Mouse (Mus musculus) induced T-regulatory cell, adult 2 months (primary cell): Measurements from ENCODE around the gene Gmppa.

Experiments used
- DNase-seq: peaks from one replicate; pipeline ENCODE4 v3.0.0-alpha.2; 2012; ENCODE audit warnings: low read depth

Gene Gmppa

GRCm38 (mm10) chr1:75455433-75455832 lies 19.7 kb downstream of the Gmppa start:
- DNase-seq = no peak

- no peak for DNase-seq
Observed at GRCm38 (mm10) chr1:75455948-75456347, 20.2 kb downstream of the Gmppa start.

GRCm38 (mm10) chr1:75456746-75457564 lies 21.2 kb downstream of the Gmppa start:
- peak; percentile 45 for DNase-seq

GRCm38 (mm10) chr1:75457710-75458024 lies 21.9 kb downstream of the Gmppa start:
- no peak for DNase-seq

GRCm38 (mm10) chr1:75458025-75458788 lies 22.5 kb downstream of the Gmppa start:
- no peak for DNase-seq

GRCm38 (mm10) chr1:75458789-75459684 lies 23.3 kb downstream of the Gmppa start:
- no peak for DNase-seq

- no peak for DNase-seq
Observed at GRCm38 (mm10) chr1:75460297-75460696, 24.6 kb downstream of the Gmppa start.

- no peak for DNase-seq
Observed at GRCm38 (mm10) chr1:75462636-75463035, 26.9 kb downstream of the Gmppa start.

GRCm38 (mm10) chr1:75463652-75464204 lies 28.0 kb downstream of the Gmppa start:
- no peak for DNase-seq

- peak; percentile 86 for DNase-seq
Observed at GRCm38 (mm10) chr1:75467215-75467927, 31.6 kb downstream of the Gmppa start.

GRCm38 (mm10) chr1:75469287-75469825 lies 33.6 kb downstream of the Gmppa start:
- DNase-seq = no peak

GRCm38 (mm10) chr1:75476441-75476840 lies 40.7 kb downstream of the Gmppa start:
- no peak for DNase-seq

- DNase-seq = peak; percentile 91
Observed at GRCm38 (mm10) chr1:75477264-75477965, 41.7 kb downstream of the Gmppa start.

GRCm38 (mm10) chr1:75477966-75478290 lies 42.2 kb downstream of the Gmppa start:
- peak; percentile 66 for DNase-seq

- DNase-seq = no peak
Observed at GRCm38 (mm10) chr1:75478497-75478896, 42.8 kb downstream of the Gmppa start.

- peak; percentile 96 for DNase-seq
Observed at GRCm38 (mm10) chr1:75478916-75479634, 43.3 kb downstream of the Gmppa start, which contains the start of the genes Chpf and Tmem198. Gene Chpf, minus strand, starts transcription at chr1:75479307. Gene Tmem198, plus strand, starts transcription at chr1:75479532.

GRCm38 (mm10) chr1:75479635-75479989 lies 43.9 kb downstream of the Gmppa start:
- no peak for DNase-seq

- no peak for DNase-seq
Observed at GRCm38 (mm10) chr1:75480036-75480435, 44.3 kb downstream of the Gmppa start.

- DNase-seq = no peak
Observed at GRCm38 (mm10) chr1:75480735-75481134, 45.0 kb downstream of the Gmppa start.

- peak; percentile 39 for DNase-seq
Observed at GRCm38 (mm10) chr1:75486561-75486960, 50.8 kb downstream of the Gmppa start.
